ENCODE assay signal across 20 mouse cellular contexts in the genomic region with DNA sequence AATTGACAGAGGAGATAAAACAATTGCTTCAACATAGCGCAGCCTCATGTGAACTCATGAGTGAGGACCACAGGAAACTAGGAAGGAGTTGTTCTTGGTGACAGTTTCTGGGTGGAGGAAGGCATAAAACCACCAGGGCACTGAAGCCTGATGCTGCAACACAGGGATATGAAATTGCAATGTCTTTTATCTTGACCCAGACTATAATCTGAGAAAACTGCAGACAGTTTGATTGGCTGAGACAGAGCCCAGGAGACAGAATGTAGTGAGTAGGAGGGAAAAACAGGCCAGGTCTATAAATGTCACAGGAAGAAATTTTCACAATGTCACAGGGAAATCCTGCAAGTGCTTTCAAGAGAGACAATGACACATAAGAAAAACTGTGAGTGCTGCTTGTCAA.
DNase-seq lines count a peak whose midpoint lies in the region; ATAC-seq and TF ChIP-seq lines count a peak whose summit lies in the region.
"Had no signal": no experiment of that assay in that cellular context is flagged by ENCODE, and none has a peak within 500 bp of the region (broad histone marks: within the 10 kb centered on the region; RNA-seq: fewer than 3 reads in every experiment).

No protein-coding gene starts in this region.

- H3K36me3 ChIP-seq in G1E (replicated peaks): no peaks in the 10 kb centered on the region
- H3K36me3 ChIP-seq in liver, embryonic 13.5 days: no peaks in the 10 kb centered on the region
- no peaks in the 10 kb centered on the region for H3K36me3 ChIP-seq in heart, adult 2 months (ENCODE audit: control insufficient read depth, insufficient read depth, low read length)
- H3K36me3 ChIP-seq: embryonic facial prominence, embryonic 12.5 days; heart, embryonic 15.5 days; hindbrain, embryonic 13.5 days had no signal

- 0 out of 2 replicates have a peak, but pooled peaks have one; percentile 19 for ATAC-seq in G1E (ENCODE audit: extremely low read depth, insufficient number of reproducible peaks, low FRiP score, poor library complexity, severe bottlenecking)
- ATAC-seq in liver, embryonic 13.5 days (ENCODE audit: low read depth): peak; percentile 62
- peak; percentile 87 for ATAC-seq in megakaryocyte-erythroid progenitor cell, adult 5-6 weeks (replicated peaks; ENCODE audit: low FRiP score, low TSS enrichment, poor library complexity, severe bottlenecking)
- ATAC-seq: forebrain, embryonic 16.5 days; hindbrain, postnatal 0 days had no signal

- peaks cover 4% of the 10 kb centered on the region; the same call in 1 of the 2 replicates for H3K9me3 ChIP-seq in G1E (replicated peaks)
- H3K9me3 ChIP-seq in liver, embryonic 13.5 days (replicated peaks): no peaks in the 10 kb centered on the region
- H3K9me3 ChIP-seq: embryonic facial prominence, embryonic 12.5 days; heart, embryonic 15.5 days; hindbrain, embryonic 13.5 days had no signal

- peaks cover 6% of the 10 kb centered on the region; the same call in 1 of the 2 replicates for H3K4me1 ChIP-seq in G1E (ENCODE audit: insufficient read depth, low read depth, low read length)
- H3K4me1 ChIP-seq in liver, embryonic 13.5 days (replicated peaks): no peaks in the 10 kb centered on the region
- H3K4me1 ChIP-seq in heart, adult 2 months (ENCODE audit: control insufficient read depth, insufficient read depth, low read length): no peaks in the 10 kb centered on the region
- H3K4me1 ChIP-seq: embryonic facial prominence, embryonic 12.5 days; heart, embryonic 15.5 days; hindbrain, embryonic 13.5 days had no signal

- no peaks in the 10 kb centered on the region for H3K79me2 ChIP-seq in heart, adult 2 months (replicated peaks; ENCODE audit: control insufficient read depth, insufficient read depth, low read length)

- no peak overlapping the region for H3K27ac ChIP-seq in liver, embryonic 13.5 days
- no peak overlapping the region for H3K27ac ChIP-seq in heart, adult 2 months
- H3K27ac ChIP-seq: embryonic facial prominence, embryonic 12.5 days; gastrocnemius, adult 2 months; heart, embryonic 15.5 days; hindbrain, embryonic 13.5 days; hindbrain, postnatal 0 days had no signal

- TF ChIP-seq CTCF in G1E (IDR thresholded peaks at IDR 0.05; ENCODE audit: low read depth, low read length): no peak
- no peak for TF ChIP-seq CTCF in heart, adult 2 months (IDR thresholded peaks at IDR 0.05)

- DNase-seq in 416B (ENCODE audit: low read depth): peak; percentile 81
- no peak for DNase-seq in G1E (ENCODE audit: low spot score)
- DNase-seq in liver, embryonic 13.5 days: no peak
- DNase-seq in cerebellum, adult 11-12 months: no peak
- DNase-seq in heart, adult 2 months: no peak
- DNase-seq: adrenal gland, adult 2 months; adrenal gland, postnatal 25 days; cerebellum, adult 8-10 months; cerebellum, postnatal 14 days; gastrocnemius, adult 2 months; gastrocnemius, postnatal 36 days; heart, adult 18-20 months; heart, postnatal 14 days had no signal

- no peak overlapping the region for H3K9ac ChIP-seq in liver, embryonic 13.5 days
- no peak overlapping the region for H3K9ac ChIP-seq in heart, adult 2 months (ENCODE audit: low read depth, low read length)
- H3K9ac ChIP-seq: embryonic facial prominence, embryonic 12.5 days; heart, embryonic 15.5 days; hindbrain, embryonic 13.5 days had no signal

- intact Hi-C loops in heart, adult 2 months (cut with DNase I): no loop called here

- WGBS in liver, embryonic 13.5 days (ENCODE audit: insufficient replicate concordance): 32% methylated on average over 1 of the region's 1 CpGs
- WGBS in heart, adult 2 months: 77% methylated on average over 1 of the region's 1 CpGs

- H3K4me3 ChIP-seq in G1E (ENCODE audit: low read depth, low read length): no peak overlapping the region
- H3K4me3 ChIP-seq in liver, embryonic 13.5 days (replicated peaks): no peak overlapping the region
- H3K4me3 ChIP-seq in heart, adult 2 months: no peak overlapping the region
- H3K4me3 ChIP-seq: embryonic facial prominence, embryonic 12.5 days; gastrocnemius, adult 2 months; heart, embryonic 15.5 days; hindbrain, embryonic 13.5 days had no signal

- H3K27me3 ChIP-seq in G1E (ENCODE audit: insufficient read depth, low read length): no peaks in the 10 kb centered on the region
- H3K27me3 ChIP-seq in liver, embryonic 13.5 days: no peaks in the 10 kb centered on the region
- no peaks in the 10 kb centered on the region for H3K27me3 ChIP-seq in heart, adult 2 months (ENCODE audit: control insufficient read depth, insufficient read depth, low read length)
- H3K27me3 ChIP-seq: embryonic facial prominence, embryonic 12.5 days; heart, embryonic 15.5 days; hindbrain, embryonic 13.5 days had no signal

- TF ChIP-seq POLR2A in heart, adult 2 months (IDR thresholded peaks at IDR 0.05; ENCODE audit: insufficient read depth, low read depth, low read length): no peak

- TF ChIP-seq EP300 in heart, adult 2 months (IDR thresholded peaks at IDR 0.05; ENCODE audit: insufficient read depth, low read depth, low read length): no peak

- H3K4me2 ChIP-seq in liver, embryonic 13.5 days: no peak overlapping the region
- H3K4me2 ChIP-seq: embryonic facial prominence, embryonic 12.5 days; heart, embryonic 11.5 days; heart, embryonic 15.5 days; hindbrain, embryonic 13.5 days had no signal

Comparison
In these comparisons a context has a peak if more than half of its experiments do, and no peak if none do; other contexts are left out.
1. ATAC-seq: peak in every context shown above with its lines; median percentile 87 in megakaryocyte-erythroid progenitor cell, adult 5-6 weeks; 62 in liver, embryonic 13.5 days; 19 in G1E.